Mouse (Mus musculus): ENCODE data around the gene Pced1b. TPM values are rescaled to one million over a fixed set of nuclear protein-coding genes. Genes with fewer than 3 reads are reported as not detected.

Gene Pced1b
- total and polyA plus RNA-seq, 2 experiments from 2014 or later, result 0.89 to 2.6 TPM

GRCm38 (mm10) chr15:97348566-97349315 is 101.8 kb downstream of the Pced1b start:
- no peaks in the 10 kb centered on the region for H3K36me3 ChIP-seq (replicated peaks; ENCODE audit: control insufficient read depth, insufficient read depth, low read length)
- no peaks in the 10 kb centered on the region for H3K4me1 ChIP-seq (ENCODE audit: control insufficient read depth, insufficient read depth)
- H3K27me3 ChIP-seq (ENCODE audit: control insufficient read depth, insufficient read depth, low read length), result 0 out of 2 replicates have a peak, but pooled peaks cover 3% of the 10 kb centered on the region
- H3K9me3 ChIP-seq (replicated peaks; ENCODE audit: control insufficient read depth, low read length), result no peaks in the 10 kb centered on the region
- TF ChIP-seq CTCF (IDR thresholded peaks at IDR 0.05; ENCODE audit: low read depth), result no peak
- TF ChIP-seq EP300 (IDR thresholded peaks at IDR 0.05; ENCODE audit: low read depth), result no peak
- WGBS, result 54% methylated on average over 24 of the region's 24 CpGs
- no peak overlapping the region for H3K4me3 ChIP-seq (ENCODE audit: low read depth, low read length)
- no peak overlapping the region for H3K27ac ChIP-seq (ENCODE audit: low read depth)
- DNase-seq (ENCODE audit: low spot score) (no peak), ATAC-seq (ENCODE audit: insufficient read depth, low read depth) (no peak)
- H3K9ac ChIP-seq (replicated peaks; ENCODE audit: low read depth, low read length), result no peak overlapping the region
- H3K4me2 ChIP-seq (ENCODE audit: low read depth, low read length), result no peak overlapping the region

GRCm38 (mm10) chr15:97350528-97350927 is 103.6 kb downstream of the Pced1b start:
- H3K36me3 ChIP-seq (replicated peaks; ENCODE audit: control insufficient read depth, insufficient read depth, low read length), result no peaks in the 10 kb centered on the region
- ATAC-seq (ENCODE audit: insufficient read depth, low read depth), result 0 out of 2 replicates have a peak, but pooled peaks have one; percentile 27
- 29% methylated on average over 4 of the region's 4 CpGs for WGBS
- no peak overlapping the region for H3K4me2 ChIP-seq (ENCODE audit: low read depth, low read length)
- 0 out of 2 replicates have a peak, but pooled peaks cover 3% of the 10 kb centered on the region for H3K27me3 ChIP-seq (ENCODE audit: control insufficient read depth, insufficient read depth, low read length)
- H3K9ac ChIP-seq (replicated peaks; ENCODE audit: low read depth, low read length), result no peak overlapping the region
- no peak overlapping the region for H3K4me3 ChIP-seq (ENCODE audit: low read depth, low read length)
- DNase-seq (ENCODE audit: low spot score), result peak; percentile 17
- TF ChIP-seq CTCF (IDR thresholded peaks at IDR 0.05; ENCODE audit: low read depth) (no peak), EP300 (IDR thresholded peaks at IDR 0.05; ENCODE audit: low read depth) (no peak)
- H3K9me3 ChIP-seq (replicated peaks; ENCODE audit: control insufficient read depth, low read length), result no peaks in the 10 kb centered on the region
- H3K27ac ChIP-seq (ENCODE audit: low read depth), result no peak overlapping the region
- no peaks in the 10 kb centered on the region for H3K4me1 ChIP-seq (ENCODE audit: control insufficient read depth, insufficient read depth)

GRCm38 (mm10) chr15:97351016-97351415 is 104.1 kb downstream of the Pced1b start:
- no peaks in the 10 kb centered on the region for H3K9me3 ChIP-seq (replicated peaks; ENCODE audit: control insufficient read depth, low read length)
- ATAC-seq (ENCODE audit: insufficient read depth, low read depth), result peak; percentile 60; the same call in 1 of the 2 replicates
- H3K27ac ChIP-seq (ENCODE audit: low read depth), result no peak overlapping the region

GRCm38 (mm10) chr15:97351681-97352080 is 104.8 kb downstream of the Pced1b start:
- TF ChIP-seq CTCF (IDR thresholded peaks at IDR 0.05; ENCODE audit: low read depth) (no peak), EP300 (IDR thresholded peaks at IDR 0.05; ENCODE audit: low read depth) (no peak)
- WGBS, result 85% methylated on average over 5 of the region's 5 CpGs
- Histone ChIP-seq H3K27me3 (ENCODE audit: control insufficient read depth, insufficient read depth, low read length) (0 out of 2 replicates have a peak, but pooled peaks cover 3% of the 10 kb centered on the region), H3K9ac (replicated peaks; ENCODE audit: low read depth, low read length) (no peak overlapping the region), H3K27ac (ENCODE audit: low read depth) (no peak overlapping the region), H3K4me2 (ENCODE audit: low read depth, low read length) (no peak overlapping the region), H3K4me3 (ENCODE audit: low read depth, low read length) (no peak overlapping the region), H3K36me3 (replicated peaks; ENCODE audit: control insufficient read depth, insufficient read depth, low read length) (no peaks in the 10 kb centered on the region), H3K4me1 (ENCODE audit: control insufficient read depth, insufficient read depth) (no peaks in the 10 kb centered on the region), H3K9me3 (replicated peaks; ENCODE audit: control insufficient read depth, low read length) (no peaks in the 10 kb centered on the region)
- ATAC-seq (ENCODE audit: insufficient read depth, low read depth), result no peak
- no peak for DNase-seq (ENCODE audit: low spot score)

More at GRCm38 (mm10) chr15:97351016-97351415, 104.1 kb downstream of the Pced1b start:
- 32% methylated on average over 8 of the region's 8 CpGs for WGBS
- Histone ChIP-seq H3K4me1 (ENCODE audit: control insufficient read depth, insufficient read depth) (no peaks in the 10 kb centered on the region), H3K4me3 (ENCODE audit: low read depth, low read length) (no peak overlapping the region), H3K4me2 (ENCODE audit: low read depth, low read length) (no peak overlapping the region), H3K36me3 (replicated peaks; ENCODE audit: control insufficient read depth, insufficient read depth, low read length) (no peaks in the 10 kb centered on the region), H3K27me3 (ENCODE audit: control insufficient read depth, insufficient read depth, low read length) (0 out of 2 replicates have a peak, but pooled peaks cover 3% of the 10 kb centered on the region), H3K9ac (replicated peaks; ENCODE audit: low read depth, low read length) (no peak overlapping the region)
- TF ChIP-seq EP300 (IDR thresholded peaks at IDR 0.05; ENCODE audit: low read depth) (no peak), CTCF (IDR thresholded peaks at IDR 0.05; ENCODE audit: low read depth) (no peak)
- DNase-seq (ENCODE audit: low spot score), result peak; percentile 19

- H3K36me3 ChIP-seq (replicated peaks; ENCODE audit: control insufficient read depth, insufficient read depth, low read length), result no peaks in the 10 kb centered on the region
- whole genome bisulfite sequencing, result 59% methylated on average over 9 of the region's 9 CpGs
- no peaks in the 10 kb centered on the region for H3K9me3 ChIP-seq (replicated peaks; ENCODE audit: control insufficient read depth, low read length)
- TF ChIP-seq EP300 (IDR thresholded peaks at IDR 0.05; ENCODE audit: low read depth), result no peak
- TF ChIP-seq CTCF (IDR thresholded peaks at IDR 0.05; ENCODE audit: low read depth), result no peak
- DNase-seq (ENCODE audit: low spot score), result no peak
- H3K4me2 ChIP-seq (ENCODE audit: low read depth, low read length), result no peak overlapping the region
- ATAC-seq (ENCODE audit: insufficient read depth, low read depth), result no peak
- H3K27me3 ChIP-seq (ENCODE audit: control insufficient read depth, insufficient read depth, low read length), result no peaks in the 10 kb centered on the region
- H3K4me3 ChIP-seq (ENCODE audit: low read depth, low read length), result no peak overlapping the region
- no peak overlapping the region for H3K27ac ChIP-seq (ENCODE audit: low read depth)
- H3K4me1 ChIP-seq (ENCODE audit: control insufficient read depth, insufficient read depth), result no peaks in the 10 kb centered on the region
- no peak overlapping the region for H3K9ac ChIP-seq (replicated peaks; ENCODE audit: low read depth, low read length)
These were observed 108.9 kb downstream of the Pced1b start for GRCm38 (mm10) chr15:97355676-97356303.
